Mouse (Mus musculus): Measurements from ENCODE around the gene Cox6b2.

Gene Cox6b2

GRCm38 (mm10) chr7:4712594-4712993, 40.3 kb downstream of the Cox6b2 start:
- DNase-seq, result no peak

GRCm38 (mm10) chr7:4705098-4705497, 47.8 kb downstream of the Cox6b2 start:
- peak; percentile 36 to 59 for DNase-seq

- DNase-seq, result no peak
Measured at GRCm38 (mm10) chr7:4703195-4703594, 49.7 kb downstream of the Cox6b2 start.

- no peak for DNase-seq
Measured at GRCm38 (mm10) chr7:4702334-4702733, 50.6 kb downstream of the Cox6b2 start.
